Mouse (Mus musculus): ENCODE results near the gene Wfdc21.

- TF ChIP-seq EP300 (IDR thresholded peaks at IDR 0.05; ENCODE audit: insufficient read depth, low read depth, low read length) (no peak), CTCF (IDR thresholded peaks at IDR 0.05; ENCODE audit: low read depth, low read length) (no peak)
Measured at GRCm38 (mm10) chr11:83771014-83771413, 24.3 kb downstream of the Wfdc21 start.

All from ES-Bruce4 (cell line).